Mouse (Mus musculus) forebrain, embryonic 10.5 days (tissue): ENCODE results near the gene Sepsecs. TPM values are rescaled to one million over a fixed set of nuclear protein-coding genes. Genes with fewer than 3 reads are reported as not detected.

Source experiments
- DNase-seq: peaks from one replicate; pipeline ENCODE4 v3.0.0-alpha.2; 2017; ENCODE audit warnings: low spot score; ENCODE audit errors: extremely low spot score
- H3K27ac ChIP-seq: fragments of 300-500 bp; sonication (generic); 2 replicates; pipeline ENCODE4 v1.5.1; 2016; ENCODE audit warnings: mild to moderate bottlenecking
- H3K27me3 ChIP-seq: fragments of 300-500 bp; sonication (generic); 2 replicates; pipeline ENCODE4 v1.6.1; 2016; ENCODE audit warnings: mild to moderate bottlenecking; ENCODE audit not compliant: poor library complexity, severe bottlenecking
- H3K36me3 ChIP-seq: fragments of 300-500 bp; sonication (generic); replicated peaks from 2 replicates; pipeline ENCODE4 v1.6.1; 2016; ENCODE audit warnings: mild to moderate bottlenecking, moderate library complexity
- H3K4me1 ChIP-seq: fragments of 300-500 bp; sonication (generic); 2 replicates; pipeline ENCODE4 v1.6.1; 2016
- H3K4me3 ChIP-seq: fragments of 300-500 bp; sonication (generic); 2 replicates; pipeline ENCODE4 v1.5.1; 2016; ENCODE audit warnings: mild to moderate bottlenecking, moderate library complexity
- H3K9me3 ChIP-seq: fragments of 300-500 bp; sonication (generic); 2 replicates; pipeline ENCODE4 v1.6.1; 2016; ENCODE audit warnings: mild to moderate bottlenecking, moderate library complexity
- WGBS: fragments of 180-500 bp; shearing (Covaris S2); methylation state at CpG from one replicate; pipeline ENCODE4 v1.1.7; 2016; 5-methylcytosine and 5-hydroxymethylcytosine counted together
- polyA plus RNA-seq: library from polyadenylated mRNA; unstranded; fragments of >200 nt; fragmentation: Nextera tagmentation; extraction: Ambion mirVana; gene quantifications from 2 replicates; pipeline ENCODE4 v1.2.1, GENCODE M21; 2016

The Sepsecs gene
- polyA plus RNA-seq, 1 experiment from 2014 or later = 8.7 TPM

- Histone ChIP-seq H3K27me3 (peaks cover 42% of the 10 kb centered on the region), H3K4me3 (no peak overlapping the region), H3K36me3 (no peaks in the 10 kb centered on the region), H3K9me3 (0 out of 2 replicates have a peak, but pooled peaks cover 8% of the 10 kb centered on the region), H3K27ac (no peak overlapping the region), H3K4me1 (peaks cover 34% of the 10 kb centered on the region)
- DNase-seq = no peak
- WGBS = 26% methylated on average over 2 of the region's 2 CpGs
Measured at GRCm38 (mm10) chr5:52616549-52616948, 53.0 kb downstream of the Sepsecs start.

GRCm38 (mm10) chr5:52615421-52615820, 54.1 kb downstream of the Sepsecs start:
- Histone ChIP-seq H3K4me3 (no peak overlapping the region), H3K4me1 (peaks cover 34% of the 10 kb centered on the region), H3K27ac (no peak overlapping the region), H3K27me3 (peaks cover 42% of the 10 kb centered on the region), H3K36me3 (no peaks in the 10 kb centered on the region), H3K9me3 (0 out of 2 replicates have a peak, but pooled peaks cover 8% of the 10 kb centered on the region)
- no peak for DNase-seq
- WGBS = 74% methylated on average over 9 of the region's 9 CpGs

GRCm38 (mm10) chr5:52614686-52615085, 54.8 kb downstream of the Sepsecs start:
- Histone ChIP-seq H3K27ac (no peak overlapping the region), H3K4me1 (peaks cover 34% of the 10 kb centered on the region), H3K27me3 (peaks cover 35% of the 10 kb centered on the region), H3K4me3 (no peak overlapping the region), H3K9me3 (0 out of 2 replicates have a peak, but pooled peaks cover 8% of the 10 kb centered on the region), H3K36me3 (no peaks in the 10 kb centered on the region)
- WGBS = 76% methylated on average over 4 of the region's 4 CpGs
- DNase-seq = no peak

- H3K4me1 ChIP-seq = peaks cover 18% of the 10 kb centered on the region
- no peak overlapping the region for H3K27ac ChIP-seq
- H3K9me3 ChIP-seq = 0 out of 2 replicates have a peak, but pooled peaks cover 8% of the 10 kb centered on the region
- no peak overlapping the region for H3K4me3 ChIP-seq
- H3K27me3 ChIP-seq = peaks cover 17% of the 10 kb centered on the region
- WGBS = 86% methylated on average over 8 of the region's 8 CpGs
- no peak for DNase-seq
- no peaks in the 10 kb centered on the region for H3K36me3 ChIP-seq
Measured at GRCm38 (mm10) chr5:52612776-52613175, 56.7 kb downstream of the Sepsecs start.

GRCm38 (mm10) chr5:52611315-52611895, 58.1 kb downstream of the Sepsecs start:
- H3K27ac ChIP-seq = no peak overlapping the region
- H3K27me3 ChIP-seq = peaks cover 4% of the 10 kb centered on the region; the same call in 1 of the 2 replicates
- peaks cover 8% of the 10 kb centered on the region; the same call in 1 of the 2 replicates for H3K9me3 ChIP-seq
- no peaks in the 10 kb centered on the region for H3K36me3 ChIP-seq
- H3K4me3 ChIP-seq = no peak overlapping the region
- DNase-seq = no peak
- H3K4me1 ChIP-seq = 0 out of 2 replicates have a peak, but pooled peaks cover 9% of the 10 kb centered on the region
- 85% methylated on average over 10 of the region's 10 CpGs for WGBS

- WGBS = 48% methylated on average over 4 of the region's 4 CpGs
- H3K4me1 ChIP-seq = 0 out of 2 replicates have a peak, but pooled peaks cover 4% of the 10 kb centered on the region
- no peaks in the 10 kb centered on the region for H3K27me3 ChIP-seq
- H3K36me3 ChIP-seq = no peaks in the 10 kb centered on the region
- no peak for DNase-seq
- H3K9me3 ChIP-seq = peaks cover 8% of the 10 kb centered on the region; the same call in 1 of the 2 replicates
- no peak overlapping the region for H3K27ac ChIP-seq
- H3K4me3 ChIP-seq = no peak overlapping the region
Measured at GRCm38 (mm10) chr5:52610306-52610705, 59.2 kb downstream of the Sepsecs start.

- no peak overlapping the region for H3K4me3 ChIP-seq
- H3K36me3 ChIP-seq = no peaks in the 10 kb centered on the region
- H3K27me3 ChIP-seq = no peaks in the 10 kb centered on the region
- H3K9me3 ChIP-seq = peaks cover 8% of the 10 kb centered on the region; the same call in 1 of the 2 replicates
- H3K27ac ChIP-seq = no peak overlapping the region
- peaks cover 5% of the 10 kb centered on the region for H3K4me1 ChIP-seq
- DNase-seq = no peak
- 88% methylated on average over 10 of the region's 10 CpGs for WGBS
Measured at GRCm38 (mm10) chr5:52609672-52610071, 59.8 kb downstream of the Sepsecs start.

- no peak overlapping the region for H3K4me3 ChIP-seq
- H3K4me1 ChIP-seq = peaks cover 8% of the 10 kb centered on the region
- H3K27me3 ChIP-seq = no peaks in the 10 kb centered on the region
- no peaks in the 10 kb centered on the region for H3K36me3 ChIP-seq
- 47% methylated on average over 6 of the region's 6 CpGs for WGBS
- DNase-seq = no peak
- no peaks in the 10 kb centered on the region; the same call in 1 of the 2 replicates for H3K9me3 ChIP-seq
- no peak overlapping the region for H3K27ac ChIP-seq
Measured at GRCm38 (mm10) chr5:52604582-52605041, 64.9 kb downstream of the Sepsecs start.

- Histone ChIP-seq H3K9me3 (no peaks in the 10 kb centered on the region), H3K27me3 (no peaks in the 10 kb centered on the region), H3K4me3 (no peak overlapping the region), H3K36me3 (no peaks in the 10 kb centered on the region), H3K27ac (no peak overlapping the region), H3K4me1 (no peaks in the 10 kb centered on the region)
- 90% methylated on average over 9 of the region's 9 CpGs for WGBS
- DNase-seq = no peak
Measured at GRCm38 (mm10) chr5:52590612-52591011, 78.9 kb downstream of the Sepsecs start.

Other genes starting within 250 kb of the Sepsecs start
- gene Ccdc149, start 198.2 kb downstream of the Sepsecs start, polyA plus RNA-seq = 1.5 and 2.7 TPM in 2 replicates
- 0.89 and 1.1 TPM in 2 replicates for gene Lgi2, start 103.2 kb downstream of the Sepsecs start, polyA plus RNA-seq
- 14.2 and 14.8 TPM in 2 replicates for gene Pi4k2b, start 71.9 kb upstream of the Sepsecs start, polyA plus RNA-seq
- 21.5 and 22.1 TPM in 2 replicates for gene Zcchc4, start 105.7 kb upstream of the Sepsecs start, polyA plus RNA-seq
- 116 and 118 TPM in 2 replicates for gene Anapc4, start 164.3 kb upstream of the Sepsecs start, polyA plus RNA-seq